Mouse (Mus musculus): Measurements from ENCODE around the gene Hcn1.
"Not testable (repeated sequence)": the region's sequence is repeated elsewhere in the genome, so short reads cannot be mapped to it uniquely, and the experiment has no call there.

Hcn1 gene

GRCm38 (mm10) chr13:117858416-117858815 lies 256.3 kb downstream of the Hcn1 start:
- DNase-seq (ENCODE audit: low spot score in 2 of 2) = no peak

DNA sequence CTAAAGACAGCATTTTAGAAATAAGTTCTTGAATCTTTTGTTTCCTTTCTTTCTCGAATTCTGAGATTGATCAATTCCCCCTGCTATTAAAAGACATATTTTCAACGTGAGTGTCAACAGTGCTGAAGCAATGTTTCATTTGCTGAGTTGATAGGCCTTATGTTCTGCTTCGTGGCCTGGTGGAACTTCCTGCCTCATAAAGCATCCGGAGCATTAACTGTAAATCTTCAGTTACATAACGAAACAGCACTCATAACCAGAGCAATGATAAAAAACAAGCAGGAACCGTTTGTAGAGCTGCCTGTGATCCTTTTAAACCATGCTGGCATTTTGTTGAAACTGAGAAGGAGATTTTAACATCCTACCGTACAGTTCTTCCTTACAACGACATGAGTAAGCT lies 275.7 kb downstream of the Hcn1 start:
- DNase-seq (ENCODE audit: low spot score in 2 of 2) = no peak

GRCm38 (mm10) chr13:117880471-117881225 lies 278.5 kb downstream of the Hcn1 start:
- DNase-seq (ENCODE audit: low spot score in 2 of 2) = no peak

DNA sequence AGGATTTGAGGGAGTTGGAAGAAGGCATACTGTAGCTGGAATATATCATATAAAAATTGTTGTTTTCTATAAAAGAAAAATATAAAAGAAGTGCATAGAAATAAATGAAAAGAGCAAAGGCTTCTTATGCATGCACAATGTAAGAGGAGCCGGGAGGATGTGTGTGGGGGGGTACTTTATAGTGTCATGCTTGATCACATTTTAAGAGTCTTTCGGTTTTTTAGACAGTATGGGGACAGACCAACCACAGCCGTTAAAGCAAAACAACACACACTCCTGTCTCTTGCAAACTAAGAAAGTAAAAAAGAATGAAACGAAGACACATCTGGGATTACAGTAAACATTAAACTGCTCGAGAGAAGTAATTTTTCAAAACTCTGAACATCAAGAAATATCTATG lies 290.0 kb downstream of the Hcn1 start:
- no peak for DNase-seq (ENCODE audit: low spot score in 2 of 2)

DNA sequence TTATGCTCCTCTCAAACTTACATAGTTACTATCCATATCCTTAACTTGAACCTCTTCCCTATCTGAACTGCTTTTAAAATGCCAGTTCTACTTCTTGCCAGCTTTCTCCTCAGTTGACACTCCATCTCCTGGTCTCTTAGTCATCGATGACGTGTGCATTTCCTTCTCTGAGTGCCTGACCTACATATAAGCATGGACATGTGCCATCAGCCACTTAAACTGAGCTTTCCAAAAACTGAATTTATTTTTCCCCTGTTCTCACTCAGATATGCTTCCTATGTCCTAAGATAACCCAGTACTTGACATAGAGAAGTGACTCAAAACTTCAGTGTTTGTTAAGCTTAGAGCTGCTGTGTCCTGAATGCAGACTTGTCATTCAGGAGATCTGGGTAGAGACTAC lies 295.9 kb downstream of the Hcn1 start:
- no peak for DNase-seq (ENCODE audit: low spot score in 2 of 2)

GRCm38 (mm10) chr13:117907801-117908200 lies 305.7 kb downstream of the Hcn1 start:
- DNase-seq (ENCODE audit: low spot score in 2 of 2) = no peak

GRCm38 (mm10) chr13:117929734-117930133 lies 327.6 kb downstream of the Hcn1 start:
- no peak for DNase-seq (ENCODE audit: low spot score in 2 of 2)

GRCm38 (mm10) chr13:117931746-117932145 lies 329.6 kb downstream of the Hcn1 start:
- DNase-seq (ENCODE audit: low spot score in 2 of 2) = no peak

DNA sequence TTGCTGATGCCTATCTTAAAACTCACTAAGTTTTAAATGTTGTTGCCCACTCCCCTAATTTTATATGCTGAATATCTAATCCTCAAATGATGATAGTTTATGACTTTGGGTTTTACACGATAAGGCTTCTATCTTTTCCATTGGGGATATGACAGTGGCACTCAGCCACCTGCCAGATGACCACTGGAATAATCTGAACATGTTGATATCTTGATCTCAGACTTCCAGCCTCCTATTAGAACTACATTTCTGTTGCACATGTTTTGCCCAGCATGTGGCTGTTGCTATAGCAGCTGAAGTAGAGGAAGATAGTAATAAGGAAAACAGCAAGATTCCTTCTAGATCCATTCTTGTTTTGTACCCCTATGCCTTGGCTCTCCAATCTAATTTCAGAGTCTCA lies 336.6 kb downstream of the Hcn1 start:
- DNase-seq (ENCODE audit: low spot score in 2 of 2) = no peak

- DNase-seq (ENCODE audit: low spot score in 2 of 2) = no peak
Measured at GRCm38 (mm10) chr13:117940536-117941280, 338.6 kb downstream of the Hcn1 start.

GRCm38 (mm10) chr13:117946843-117947242 lies 344.7 kb downstream of the Hcn1 start:
- no peak for DNase-seq (ENCODE audit: low spot score in 2 of 2)

DNA sequence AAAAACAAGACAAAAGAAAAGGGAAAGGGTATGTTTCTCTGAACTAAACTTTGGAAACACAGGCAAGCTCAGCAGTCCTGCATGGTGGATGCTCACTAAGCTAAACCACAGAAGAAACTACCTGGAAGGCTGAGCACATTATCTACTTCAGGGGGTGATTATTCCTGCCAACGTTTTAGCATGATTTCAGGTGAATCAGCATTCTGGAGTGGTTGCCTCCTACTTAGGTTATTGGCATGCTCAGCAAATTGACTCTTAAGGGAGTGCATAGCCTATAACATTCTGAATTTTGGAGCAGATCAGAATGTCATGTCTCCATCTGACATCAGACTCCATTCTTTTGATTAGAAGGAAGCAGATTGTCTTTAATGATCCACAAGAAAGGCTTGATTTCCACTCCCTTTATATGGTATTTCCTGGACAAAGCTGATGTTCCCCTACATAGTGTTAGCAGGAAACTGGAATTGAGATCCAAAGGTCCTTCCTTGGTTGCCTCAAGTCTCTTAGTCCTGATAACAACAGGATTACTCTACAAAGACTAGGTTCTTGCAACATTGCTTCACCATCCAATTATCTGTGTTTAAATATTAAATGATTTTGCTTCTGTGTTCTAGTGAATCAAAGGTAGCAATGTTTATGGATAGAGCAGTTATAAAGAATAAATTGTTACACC lies 345.7 kb downstream of the Hcn1 start:
- no peak for DNase-seq (ENCODE audit: low spot score in 2 of 2)

- DNase-seq (ENCODE audit: low spot score in 2 of 2) = no peak
Measured at GRCm38 (mm10) chr13:117958496-117959421, 356.6 kb downstream of the Hcn1 start.

- no peak for DNase-seq (ENCODE audit: low spot score in 2 of 2)
Measured at GRCm38 (mm10) chr13:117964620-117965019, 362.5 kb downstream of the Hcn1 start.

- no peak for DNase-seq (ENCODE audit: low spot score in 2 of 2)
Measured at GRCm38 (mm10) chr13:117975382-117975781, 373.3 kb downstream of the Hcn1 start.

DNA sequence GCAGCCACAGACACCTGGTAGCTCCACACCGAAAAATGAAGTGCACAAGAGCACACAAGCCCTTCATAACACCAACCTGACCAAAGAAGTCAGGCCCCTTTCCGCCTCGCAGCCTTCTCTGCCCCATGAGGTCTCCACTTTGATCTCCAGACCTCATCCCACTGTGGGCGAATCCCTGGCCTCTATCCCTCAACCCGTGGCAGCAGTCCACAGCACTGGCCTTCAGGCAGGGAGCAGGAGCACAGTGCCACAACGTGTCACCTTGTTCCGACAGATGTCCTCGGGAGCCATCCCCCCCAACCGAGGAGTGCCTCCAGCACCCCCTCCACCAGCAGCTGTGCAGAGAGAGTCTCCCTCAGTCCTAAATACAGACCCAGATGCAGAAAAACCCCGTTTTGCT lies 373.7 kb downstream of the Hcn1 start:
- DNase-seq (ENCODE audit: low spot score in 2 of 2) = no peak

GRCm38 (mm10) chr13:117984339-117984738 lies 382.2 kb downstream of the Hcn1 start:
- DNase-seq (ENCODE audit: low spot score in 2 of 2) = no peak

DNA sequence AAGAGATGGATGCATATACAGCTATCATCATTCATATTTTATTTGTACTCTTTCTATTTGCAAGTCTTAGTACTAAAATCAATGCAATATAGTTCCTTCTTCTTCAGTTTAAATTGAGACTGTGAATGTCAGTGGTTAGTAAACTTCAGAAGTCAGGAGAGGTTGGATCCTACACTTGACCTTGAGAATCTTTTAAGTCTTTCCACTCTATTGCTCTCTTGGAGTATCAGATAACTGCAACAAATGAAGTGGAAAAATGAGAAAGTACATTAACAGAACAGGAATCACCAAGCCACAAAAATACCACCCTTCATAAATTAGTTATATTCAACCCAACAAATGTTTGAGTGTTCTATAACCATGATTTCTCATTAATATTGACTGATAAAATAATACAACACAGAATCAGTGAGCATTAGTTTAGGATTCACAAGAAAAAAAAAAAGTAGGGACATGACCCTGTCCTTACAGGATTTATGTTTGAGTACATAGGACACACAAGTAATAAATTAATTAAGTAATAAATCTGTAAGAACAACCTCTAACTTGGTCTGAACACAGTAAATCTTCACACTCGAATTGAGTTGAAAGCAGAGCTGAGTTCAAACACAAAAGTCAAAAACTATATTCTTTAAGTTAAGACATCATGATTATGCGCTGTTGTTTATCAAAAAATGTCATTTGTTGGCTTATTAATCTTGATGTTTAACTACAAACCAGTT lies 397.8 kb downstream of the Hcn1 start:
- no peak for DNase-seq (ENCODE audit: low spot score in 2 of 2)

DNA sequence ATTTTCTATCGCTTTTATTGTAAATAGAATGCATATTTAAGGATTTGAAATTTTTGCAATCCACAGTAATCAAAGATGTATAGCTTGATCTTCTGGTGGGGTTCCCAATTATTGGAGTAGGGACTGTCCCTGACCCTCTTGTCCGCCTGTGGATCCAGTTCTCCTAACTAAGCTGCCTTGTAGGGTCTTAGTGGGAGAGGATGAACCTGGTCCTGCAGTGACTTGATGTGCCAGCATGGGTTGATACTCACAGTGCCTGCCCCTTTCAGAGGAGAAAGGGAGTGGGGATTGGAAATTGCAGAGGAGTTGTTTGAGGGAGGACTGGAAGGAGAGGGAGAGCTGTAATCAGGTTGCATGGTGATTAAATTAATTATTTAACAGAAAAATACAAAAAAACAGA lies 398.4 kb downstream of the Hcn1 start:
- DNase-seq (ENCODE audit: low spot score in 2 of 2) = no peak

DNA sequence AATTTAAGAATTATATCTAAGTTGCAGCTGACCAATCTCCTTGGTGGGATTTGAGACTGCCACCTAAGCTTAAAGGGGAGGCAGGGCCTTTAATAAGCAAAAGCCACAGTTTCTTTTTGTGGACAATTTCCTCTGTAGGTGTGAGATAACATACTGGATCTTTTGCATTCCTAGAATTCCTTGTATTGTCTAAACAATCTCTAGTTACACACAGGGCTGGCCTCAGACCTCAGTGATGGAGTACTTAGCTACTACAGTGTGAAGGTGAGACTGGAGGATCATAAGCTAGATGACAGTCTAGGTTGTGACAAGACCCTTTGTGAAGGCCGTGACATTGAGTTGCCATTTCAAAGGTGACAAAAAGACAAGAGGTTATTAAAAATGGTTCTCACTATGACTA lies 419.1 kb downstream of the Hcn1 start:
- DNase-seq (ENCODE audit: low spot score in 2 of 2) = no peak

- not testable (repeated sequence) for DNase-seq (ENCODE audit: low spot score in 2 of 2)
Measured at GRCm38 (mm10) chr13:118022891-118023290, 420.8 kb downstream of the Hcn1 start.
